Mouse (Mus musculus) adrenal gland, postnatal 0 days (tissue): ENCODE results near the gene Gm13178. TPM values are rescaled to one million over a fixed set of nuclear protein-coding genes. Genes with fewer than 3 reads are reported as not detected.

Experiments used
- polyA plus RNA-seq: library from polyadenylated mRNA; unstranded; fragments of >200 nt; fragmentation: Nextera tagmentation; extraction: Ambion mirVana; gene quantifications from 2 replicates; pipeline ENCODE4 v1.2.1, GENCODE M21; 2015

Gm13178 gene
- polyA plus RNA-seq = not detected in 2 replicates

GRCm38 (mm10) chr4:144721304-144721703, at the start of gene Gm13178:
Gm13178 (minus strand) TSS chr4:144721404.

DNA sequence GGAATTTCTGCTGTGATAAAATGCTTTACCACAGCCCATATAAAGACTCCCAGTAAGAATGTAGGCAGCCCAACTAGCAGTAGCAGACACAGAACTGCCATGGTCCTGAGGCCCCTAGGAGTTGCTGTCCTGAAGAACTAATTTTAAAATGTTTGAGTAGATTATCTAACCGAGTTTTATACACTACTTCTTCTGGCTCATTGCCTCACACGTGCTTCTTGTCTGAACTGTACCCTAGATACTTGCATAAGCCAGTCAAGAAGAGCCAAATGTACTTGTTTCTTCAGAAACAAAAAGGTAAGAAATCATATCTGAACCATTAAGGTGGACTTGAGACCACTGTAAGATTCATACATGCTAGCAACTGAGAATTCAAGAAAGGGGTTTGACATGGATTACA, 34.9 kb downstream of the Gm13178 start, which contains the start of gene Gm436:
Gene Gm436 (minus strand): TSS at position 101 of the 400 bp plus-strand sequence.

Other genes starting within 250 kb of the Gm13178 start
- gene 9430007A20Rik, start 201.6 kb downstream of the Gm13178 start, polyA plus RNA-seq = not detected in 2 replicates
- gene Gm13124, start 156.3 kb downstream of the Gm13178 start, polyA plus RNA-seq = not detected in 2 replicates
- gene Aadacl4, start 107.7 kb downstream of the Gm13178 start, polyA plus RNA-seq = not detected in 2 replicates
- gene Gm436, start 35.0 kb downstream of the Gm13178 start, polyA plus RNA-seq = not detected in 2 replicates
- gene Gm438, start 65.2 kb upstream of the Gm13178 start, polyA plus RNA-seq = not detected in 2 replicates
- 111 and 136 TPM in 2 replicates for gene Dhrs3, start 171.4 kb upstream of the Gm13178 start, polyA plus RNA-seq